Mouse (Mus musculus) stomach, postnatal 0 days (tissue): ENCODE data around the gene Rsph3b. TPM values are rescaled to one million over a fixed set of nuclear protein-coding genes. Genes with fewer than 3 reads are reported as not detected.

Source experiments
- ATAC-seq: fragments of 200-750 bp; cut with Nextera tagmentation; 2 replicates; pipeline ENCODE4 v1.8.0; 2017; ENCODE audit not compliant: low FRiP score, low TSS enrichment
- DNase-seq: peaks from one replicate; pipeline ENCODE4 v3.0.0-alpha.2; 2016; ENCODE audit warnings: low spot score
- H3K27ac ChIP-seq: fragments of 300-500 bp; sonication (generic); replicated peaks from 2 replicates; pipeline ENCODE4 v1.5.1; 2014; ENCODE audit warnings: mild to moderate bottlenecking, control low read depth
- H3K27me3 ChIP-seq: fragments of 300-500 bp; sonication (generic); 2 replicates; pipeline ENCODE4 v1.6.1; 2014; ENCODE audit warnings: low read length; ENCODE audit not compliant: control insufficient read depth, insufficient read depth
- H3K36me3 ChIP-seq: fragments of 300-500 bp; sonication (generic); 2 replicates; pipeline ENCODE4 v1.6.1; 2014; ENCODE audit warnings: low read length, mixed read lengths; ENCODE audit not compliant: control insufficient read depth, insufficient read depth
- H3K4me1 ChIP-seq: fragments of 300-500 bp; sonication (generic); replicated peaks from 2 replicates; pipeline ENCODE4 v1.6.1; 2014; ENCODE audit warnings: antibody characterized with exemption; ENCODE audit not compliant: control insufficient read depth, insufficient read depth
- H3K4me2 ChIP-seq: fragments of 300-500 bp; sonication (generic); replicated peaks from 2 replicates; pipeline ENCODE4 v1.6.1; 2014; ENCODE audit warnings: low read depth, mild to moderate bottlenecking, control low read depth, moderate library complexity
- H3K4me3 ChIP-seq: fragments of 300-500 bp; sonication (generic); 2 replicates; pipeline ENCODE4 v1.5.1; 2014; ENCODE audit warnings: low read depth, low read length, control low read depth
- H3K9ac ChIP-seq: fragments of 300-500 bp; sonication (generic); 2 replicates; pipeline ENCODE4 v1.6.1; 2014; ENCODE audit warnings: mild to moderate bottlenecking, low read length, control low read depth, mixed read lengths
- H3K9me3 ChIP-seq: fragments of 300-500 bp; sonication (generic); 2 replicates; pipeline ENCODE4 v1.6.1; 2016; ENCODE audit warnings: low read length; ENCODE audit not compliant: control insufficient read depth
- CTCF ChIP-seq: IDR thresholded peaks from 2 replicates; pipeline ENCODE4 v1.5.1; 2016; ENCODE audit warnings: antibody characterized with exemption, low read depth, mild to moderate bottlenecking, moderate library complexity
- EP300 ChIP-seq: optimal IDR thresholded peaks from 2 replicates; pipeline ENCODE3; 2016; ENCODE audit warnings: antibody characterized with exemption
- WGBS: fragments of 180-500 bp; shearing (Covaris S2); extraction: QIAGEN DNeasy Blood & Tissue Kit; methylation state at CpG from one replicate; pipeline ENCODE4 v1.1.7; 2014; 5-methylcytosine and 5-hydroxymethylcytosine counted together
- polyA plus RNA-seq: library from polyadenylated mRNA; unstranded; fragments of >200 nt; fragmentation: Nextera tagmentation; extraction: Ambion mirVana; gene quantifications from 2 replicates; pipeline ENCODE4 v1.2.1, GENCODE M21; 2015

The Rsph3b gene
- polyA plus RNA-seq, 1 experiment from 2014 or later = 36.4 TPM

GRCm38 (mm10) chr17:6891966-6892934, 56.2 kb downstream of the Rsph3b start:
- TF ChIP-seq EP300 (no peak), CTCF (no peak)

DNA sequence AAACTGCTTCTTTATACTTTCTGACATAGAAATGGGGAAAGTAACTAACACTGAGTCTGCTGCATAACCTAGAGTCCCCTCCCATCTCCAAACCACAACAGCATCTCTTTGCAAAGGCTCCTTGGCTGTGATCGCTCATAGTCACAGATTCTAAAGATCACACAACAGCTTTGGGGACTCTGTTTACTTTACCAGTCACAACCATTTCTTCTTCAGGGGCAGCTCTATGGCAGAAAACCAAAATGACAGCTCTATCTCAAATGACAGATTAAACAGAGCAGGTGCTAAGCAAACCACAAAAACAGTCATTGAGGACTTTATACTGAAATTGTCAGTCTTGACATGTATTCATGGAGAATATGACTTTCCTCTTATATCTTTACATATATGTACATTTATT, 62.0 kb downstream of the Rsph3b start:
- Histone ChIP-seq H3K27ac (no peak overlapping the region), H3K36me3 (no peaks in the 10 kb centered on the region), H3K4me2 (no peak overlapping the region), H3K27me3 (no peaks in the 10 kb centered on the region), H3K4me3 (no peak overlapping the region), H3K9me3 (no peaks in the 10 kb centered on the region), H3K4me1 (no peaks in the 10 kb centered on the region), H3K9ac (no peak overlapping the region)
- DNase-seq = no peak
- TF ChIP-seq EP300 (no peak), CTCF (no peak)
- WGBS = 69% methylated on average over 1 of the region's 1 CpGs
- ATAC-seq = no peak

More at GRCm38 (mm10) chr17:6891966-6892934, 56.2 kb downstream of the Rsph3b start:
- DNase-seq (no peak), ATAC-seq (no peak)
- Histone ChIP-seq H3K27me3 (no peaks in the 10 kb centered on the region), H3K4me2 (no peak overlapping the region), H3K27ac (no peak overlapping the region), H3K36me3 (no peaks in the 10 kb centered on the region), H3K9ac (no peak overlapping the region), H3K4me1 (no peaks in the 10 kb centered on the region), H3K9me3 (no peaks in the 10 kb centered on the region), H3K4me3 (no peak overlapping the region)
- WGBS = 74% methylated on average over 7 of the region's 7 CpGs

GRCm38 (mm10) chr17:6884531-6884930, 64.0 kb downstream of the Rsph3b start:
- no peak overlapping the region for H3K4me2 ChIP-seq
- 86% methylated on average over 1 of the region's 1 CpGs for WGBS
- H3K4me3 ChIP-seq = no peak overlapping the region
- H3K27ac ChIP-seq = no peak overlapping the region
- H3K9me3 ChIP-seq = no peaks in the 10 kb centered on the region
- TF ChIP-seq EP300 = no peak
- no peaks in the 10 kb centered on the region for H3K4me1 ChIP-seq
- no peaks in the 10 kb centered on the region for H3K27me3 ChIP-seq
- no peaks in the 10 kb centered on the region for H3K36me3 ChIP-seq
- ATAC-seq = no peak
- no peak for DNase-seq
- H3K9ac ChIP-seq = no peak overlapping the region

GRCm38 (mm10) chr17:6881306-6881705, 67.2 kb downstream of the Rsph3b start:
- ATAC-seq (no peak), DNase-seq (no peak)
- H3K4me1 ChIP-seq = no peaks in the 10 kb centered on the region
- WGBS = 77% methylated on average over 6 of the region's 6 CpGs
- no peak overlapping the region for H3K4me2 ChIP-seq
- H3K36me3 ChIP-seq = no peaks in the 10 kb centered on the region
- no peak overlapping the region for H3K27ac ChIP-seq
- H3K4me3 ChIP-seq = no peak overlapping the region
- H3K27me3 ChIP-seq = no peaks in the 10 kb centered on the region
- H3K9me3 ChIP-seq = no peaks in the 10 kb centered on the region
- TF ChIP-seq EP300 (no peak), CTCF (no peak)
- H3K9ac ChIP-seq = no peak overlapping the region

GRCm38 (mm10) chr17:6871421-6871820, 77.1 kb downstream of the Rsph3b start:
- Histone ChIP-seq H3K36me3 (no peaks in the 10 kb centered on the region), H3K4me2 (no peak overlapping the region), H3K4me3 (no peak overlapping the region), H3K4me1 (no peaks in the 10 kb centered on the region), H3K27ac (no peak overlapping the region), H3K9me3 (no peaks in the 10 kb centered on the region), H3K27me3 (no peaks in the 10 kb centered on the region), H3K9ac (no peak overlapping the region)
- 91% methylated on average over 2 of the region's 2 CpGs for WGBS
- peak; percentile 6 for DNase-seq
- TF ChIP-seq EP300 = no peak
- TF ChIP-seq CTCF = no peak
- ATAC-seq = no peak

DNA sequence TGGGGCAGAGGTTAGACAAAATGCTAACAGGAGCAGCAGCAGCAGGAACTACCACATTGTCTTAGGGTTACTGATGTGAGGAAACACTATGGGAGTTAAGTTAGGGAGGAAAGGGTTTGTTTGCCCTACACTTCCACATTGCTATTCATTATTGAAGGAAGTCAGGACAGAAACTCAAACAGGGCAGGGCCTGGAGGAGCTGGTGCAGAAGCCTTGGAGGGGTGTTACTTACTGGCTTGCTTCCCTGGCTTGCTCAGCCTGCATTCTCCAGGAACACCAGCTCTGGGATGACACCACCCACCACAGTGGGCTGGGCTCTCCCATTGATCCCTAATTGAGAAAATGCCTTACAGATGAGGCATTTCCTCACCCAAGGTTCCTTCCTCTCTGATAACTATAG, 79.7 kb downstream of the Rsph3b start:
- Histone ChIP-seq H3K4me1 (no peaks in the 10 kb centered on the region), H3K36me3 (no peaks in the 10 kb centered on the region), H3K4me3 (no peak overlapping the region), H3K9ac (no peak overlapping the region), H3K9me3 (no peaks in the 10 kb centered on the region), H3K4me2 (no peak overlapping the region), H3K27ac (peak overlapping the region; percentile 70), H3K27me3 (no peaks in the 10 kb centered on the region)
- TF ChIP-seq EP300 (no peak), CTCF (no peak)
- DNase-seq = peak; percentile 52
- ATAC-seq = peak; percentile 71
